ENCODE assay signal across 12 mouse cellular contexts in genomic region chr2:164084342-164084700, GRCm38 (mm10). TPM values are rescaled to one million over a fixed set of nuclear protein-coding genes. Genes with fewer than 3 reads are reported as not detected.
A peak's percentile ranks its signal among the peaks of the same experiment; 100 is the strongest.
DNase-seq lines count a peak whose midpoint lies in the region; ATAC-seq lines count a peak whose summit lies in the region.
"Had no signal": no experiment of that assay in that cellular context is flagged by ENCODE, and none has a peak within 500 bp of the region (broad histone marks: within the 10 kb centered on the region; RNA-seq: fewer than 3 reads in every experiment).

No protein-coding gene starts in this region.

- peaks cover 28% of the 10 kb centered on the region for H3K36me3 ChIP-seq in heart, embryonic 16.5 days (ENCODE audit: control insufficient read depth, insufficient read depth)

- H3K9ac ChIP-seq in heart, embryonic 16.5 days (ENCODE audit: low read length), result no peak overlapping the region
- H3K9ac ChIP-seq: embryonic facial prominence, embryonic 13.5 days; liver, embryonic 14.5 days had no signal

- 84% methylated on average over 7 of the region's 7 CpGs for WGBS in heart, embryonic 16.5 days

- no peaks in the 10 kb centered on the region for H3K9me3 ChIP-seq in heart, embryonic 16.5 days (replicated peaks; ENCODE audit: control insufficient read depth, low read length)
- H3K9me3 ChIP-seq: embryonic facial prominence, embryonic 13.5 days had no signal

- 0 out of 2 replicates have a peak, but pooled peaks have one; percentile 28 for ATAC-seq in heart, embryonic 16.5 days (replicated peaks; ENCODE audit: extremely low read depth, insufficient read depth, low FRiP score)
- ATAC-seq in inflammation-experienced regulatory T-cells, adult 6 months, result peak; percentile 46
- ATAC-seq: intestine, postnatal 0 days had no signal

- DNase-seq in heart, postnatal 25 days (ENCODE audit: low spot score), result no peak
- peak; percentile 58 to 72 for DNase-seq in natural killer cell, adult 2 months (ENCODE audit: low spot score in 2 of 2)
- DNase-seq in thymus, postnatal 25 days, result peak; percentile 83
- DNase-seq in right cerebral cortex, postnatal 4 days, result no peak
- DNase-seq in right cerebral cortex, adult 2 months (ENCODE audit: low spot score in 2 of 2), result no peak
- no peak for DNase-seq in layer of hippocampus, adult 9-10 months (ENCODE audit: low spot score)
- DNase-seq: right cerebral cortex, postnatal 25 days had no signal

- intact Hi-C loops in heart, postnatal 25 days (cut with DNase I), result no loop called here

- H3K27ac ChIP-seq in heart, embryonic 16.5 days (ENCODE audit: low read length), result no peak overlapping the region
- H3K27ac ChIP-seq: embryonic facial prominence, embryonic 13.5 days; liver, embryonic 14.5 days had no signal

- H3K4me1 ChIP-seq in heart, embryonic 16.5 days (ENCODE audit: control insufficient read depth, insufficient read depth, low read length), result no peaks in the 10 kb centered on the region
- H3K4me1 ChIP-seq: embryonic facial prominence, embryonic 13.5 days had no signal

- H3K27me3 ChIP-seq in heart, embryonic 16.5 days (ENCODE audit: control insufficient read depth, insufficient read depth, low read length), result no peaks in the 10 kb centered on the region
- H3K27me3 ChIP-seq: embryonic facial prominence, embryonic 13.5 days had no signal

- H3K4me3 ChIP-seq in heart, embryonic 16.5 days (ENCODE audit: low read length), result no peak overlapping the region
- H3K4me3 ChIP-seq: embryonic facial prominence, embryonic 13.5 days had no signal

- H3K4me2 ChIP-seq in heart, embryonic 16.5 days (ENCODE audit: low read depth, low read length), result no peak overlapping the region
- H3K4me2 ChIP-seq: embryonic facial prominence, embryonic 13.5 days had no signal

RNA-seq across cellular contexts. Expression of gene Tomm34, which starts 13.4 kb away (rescaled TPM):
- 49.4 and 51.6 TPM in 2 replicates for polyA plus RNA-seq in heart, embryonic 16.5 days (2015; fragmentation: Nextera tagmentation; extraction: Ambion mirVana)
- 10 to 100 TPM; 17.8 to 18.7 TPM for total RNA-seq in heart, postnatal 25 days (2021)
- 100 to 1,000 TPM; 103 to 135 (median 128) TPM for polyA plus RNA-seq in inflammation-experienced regulatory T-cells, adult 6 months (2017; shearing (Covaris generic))

RNA-seq across cellular contexts. Expression of gene Stk4, which starts 14.2 kb away (rescaled TPM):
- polyA plus RNA-seq in heart, embryonic 16.5 days (2015; fragmentation: Nextera tagmentation; extraction: Ambion mirVana), result 15.2 and 17.8 TPM in 2 replicates
- total RNA-seq in heart, postnatal 25 days (2021), result 10 to 100 TPM; 14.8 to 18.5 TPM
- polyA plus RNA-seq in inflammation-experienced regulatory T-cells, adult 6 months (2017; shearing (Covaris generic)), result 100 to 1,000 TPM; 167 to 200 (median 173) TPM

RNA-seq across cellular contexts. Expression of gene Pabpc1l, which starts 59.1 kb away (rescaled TPM):
- polyA plus RNA-seq in heart, embryonic 16.5 days (2015; fragmentation: Nextera tagmentation; extraction: Ambion mirVana), result 0.57 and 0.80 TPM in 2 replicates
- 1 to 10 TPM in 1 of 2 experiments, under 1 TPM in 1; 0.96 to 1.3 TPM for total RNA-seq in heart, postnatal 25 days (2021)
- 1 to 10 TPM in 2 of 3 experiments, under 1 TPM in 1; 0.62 to 9.3 (median 2.1) TPM for polyA plus RNA-seq in inflammation-experienced regulatory T-cells, adult 6 months (2017; shearing (Covaris generic))

Comparison
In these comparisons a context has a peak if more than half of its experiments do, and no peak if none do; other contexts are left out.
1. DNase-seq: peak in natural killer cell, adult 2 months (2 of 2) and thymus, postnatal 25 days (single experiment); none in heart, postnatal 25 days (single experiment), right cerebral cortex, postnatal 4 days (single experiment), right cerebral cortex, adult 2 months (0 of 2) and layer of hippocampus, adult 9-10 months (single experiment).